Mouse (Mus musculus): ENCODE results near the gene Lrwd1. TPM values are rescaled to one million over a fixed set of nuclear protein-coding genes. Genes with fewer than 3 reads are reported as not detected.
A peak's percentile ranks its signal among the peaks of the same experiment; 100 is the strongest.
"Not testable (repeated sequence)": the region's sequence is repeated elsewhere in the genome, so short reads cannot be mapped to it uniquely, and the experiment has no call there.

Gene Lrwd1
- total RNA-seq, 1 experiment from 2014 or later: 57.0 TPM

GRCm38 (mm10) chr5:136152365-136152764, 16.5 kb upstream of the Lrwd1 start:
- ATAC-seq (replicated peaks; ENCODE audit: low read depth, poor library complexity, severe bottlenecking): no peak

- peak; percentile 91 for ATAC-seq (replicated peaks; ENCODE audit: low read depth, poor library complexity, severe bottlenecking)
Measured at GRCm38 (mm10) chr5:136149134-136149576, 13.3 kb upstream of the Lrwd1 start.

GRCm38 (mm10) chr5:136147704-136148103, 11.8 kb upstream of the Lrwd1 start:
- no peak for ATAC-seq (replicated peaks; ENCODE audit: low read depth, poor library complexity, severe bottlenecking)

GRCm38 (mm10) chr5:136146936-136147335, 11.1 kb upstream of the Lrwd1 start:
- no peak for ATAC-seq (replicated peaks; ENCODE audit: low read depth, poor library complexity, severe bottlenecking)

GRCm38 (mm10) chr5:136144606-136145430, 8.9 kb upstream of the Lrwd1 start:
- ATAC-seq (replicated peaks; ENCODE audit: low read depth, poor library complexity, severe bottlenecking): no peak

- ATAC-seq (replicated peaks; ENCODE audit: low read depth, poor library complexity, severe bottlenecking): no peak
Measured at GRCm38 (mm10) chr5:136143161-136143755, 7.4 kb upstream of the Lrwd1 start.

- no peak for ATAC-seq (replicated peaks; ENCODE audit: low read depth, poor library complexity, severe bottlenecking)
Measured at GRCm38 (mm10) chr5:136142746-136143145, 6.9 kb upstream of the Lrwd1 start.

GRCm38 (mm10) chr5:136140057-136140482, 4.2 kb upstream of the Lrwd1 start:
- peak; percentile 43 for ATAC-seq (replicated peaks; ENCODE audit: low read depth, poor library complexity, severe bottlenecking)

- no peak for ATAC-seq (replicated peaks; ENCODE audit: low read depth, poor library complexity, severe bottlenecking)
Measured at GRCm38 (mm10) chr5:136139393-136139792, 3.5 kb upstream of the Lrwd1 start.

GRCm38 (mm10) chr5:136137658-136138274, 1.9 kb upstream of the Lrwd1 start:
- 0 out of 2 replicates have a peak, but pooled peaks have one; percentile 21 for ATAC-seq (replicated peaks; ENCODE audit: low read depth, poor library complexity, severe bottlenecking)

GRCm38 (mm10) chr5:136136292-136136990, 567 bp upstream of the Lrwd1 start:
- ATAC-seq (replicated peaks; ENCODE audit: low read depth, poor library complexity, severe bottlenecking): no peak

GRCm38 (mm10) chr5:136122165-136122564, 13.7 kb downstream of the Lrwd1 start:
- no peak for ATAC-seq (replicated peaks; ENCODE audit: low read depth, poor library complexity, severe bottlenecking)

GRCm38 (mm10) chr5:136116784-136117112, 19.1 kb downstream of the Lrwd1 start:
- ATAC-seq (replicated peaks; ENCODE audit: low read depth, poor library complexity, severe bottlenecking): peak; percentile 37

- peak; percentile 97 for ATAC-seq (replicated peaks; ENCODE audit: low read depth, poor library complexity, severe bottlenecking)
Measured at GRCm38 (mm10) chr5:136115891-136116783, 19.7 kb downstream of the Lrwd1 start, which contains the start of gene Polr2j. Gene Polr2j (plus strand): TSS chr5:136116631.

GRCm38 (mm10) chr5:136113546-136113945, 22.3 kb downstream of the Lrwd1 start:
- ATAC-seq (replicated peaks; ENCODE audit: low read depth, poor library complexity, severe bottlenecking): not testable (repeated sequence)

GRCm38 (mm10) chr5:136109042-136109441, 26.8 kb downstream of the Lrwd1 start:
- no peak for ATAC-seq (replicated peaks; ENCODE audit: low read depth, poor library complexity, severe bottlenecking)

GRCm38 (mm10) chr5:136108486-136108885, 27.4 kb downstream of the Lrwd1 start:
- ATAC-seq (replicated peaks; ENCODE audit: low read depth, poor library complexity, severe bottlenecking): no peak

- ATAC-seq (replicated peaks; ENCODE audit: low read depth, poor library complexity, severe bottlenecking): no peak
Measured at GRCm38 (mm10) chr5:136104511-136104910, 31.4 kb downstream of the Lrwd1 start.

GRCm38 (mm10) chr5:136102099-136102820, 33.6 kb downstream of the Lrwd1 start:
- peak; percentile 96 for ATAC-seq (replicated peaks; ENCODE audit: low read depth, poor library complexity, severe bottlenecking)
